Mouse (Mus musculus): ENCODE data around the gene Gm17677. TPM values are rescaled to one million over a fixed set of nuclear protein-coding genes. Genes with fewer than 3 reads are reported as not detected.
A peak's percentile ranks its signal among the peaks of the same experiment; 100 is the strongest.

Gm17677 gene
- total and polyA plus RNA-seq, 3 experiments: not detected

DNA sequence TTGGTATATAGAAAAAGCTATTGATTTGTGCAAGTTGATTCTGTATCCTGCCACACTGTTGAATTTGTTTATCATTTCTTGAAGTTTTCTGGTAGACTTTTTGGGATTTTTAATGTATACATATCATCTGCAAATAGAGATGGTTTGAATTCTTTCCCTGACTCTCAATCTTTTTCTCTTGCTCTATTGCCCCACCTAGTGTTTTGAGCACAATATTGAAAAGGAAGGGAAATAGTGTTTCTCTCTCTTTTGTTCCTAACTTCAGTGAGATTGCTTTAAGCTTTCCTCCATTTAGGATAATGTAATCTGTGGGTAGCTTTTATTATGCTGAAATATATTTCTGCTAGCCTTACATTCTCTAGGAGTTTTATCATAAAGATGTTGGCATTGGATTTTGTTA lies 33.6 kb upstream of the Gm17677 start (continued):
- TF ChIP-seq CHD1 (IDR thresholded peaks at IDR 0.05; ENCODE audit: low read depth, low read length) (no peak), RAD21 (IDR thresholded peaks at IDR 0.05; ENCODE audit: low read depth, low read length) (peak; percentile 23), MAZ (IDR thresholded peaks at IDR 0.05; ENCODE audit: low read depth, low read length) (no peak), ELF1 (IDR thresholded peaks at IDR 0.05; ENCODE audit: low read depth, low read length) (no peak)

DNA sequence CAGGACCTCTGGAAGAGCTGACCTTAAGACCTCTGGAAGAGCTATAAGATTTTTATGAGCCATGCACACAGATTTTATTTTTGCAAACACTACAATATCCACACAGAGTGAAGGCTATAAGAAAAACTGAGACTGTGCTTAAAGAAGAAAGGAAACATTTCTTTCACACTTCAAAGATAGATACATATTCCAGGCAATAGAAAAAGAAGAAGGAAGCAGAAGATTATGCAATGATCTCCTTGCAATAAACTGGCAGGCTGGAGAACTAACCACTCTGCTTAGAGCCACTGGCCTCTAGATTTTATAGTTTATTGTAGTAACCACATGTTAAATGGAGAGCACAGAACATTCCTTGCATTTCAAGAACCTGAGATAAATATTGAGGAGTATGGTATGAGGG lies 16.0 kb downstream of the Gm17677 start:
- Histone ChIP-seq H3K4me3 (ENCODE audit: control insufficient read depth in 1 of 2, insufficient read depth in 1 of 2, low read depth in 2 of 2, low read length in 2 of 2) (no peak overlapping the region), H3K36me3 (ENCODE audit: control insufficient read depth in 1 of 2, insufficient read depth in 2 of 2, low read length in 2 of 2) (no peaks in the 10 kb centered on the region), H3K27ac (ENCODE audit: control insufficient read depth, low read depth, low read length) (no peak overlapping the region), H3K27me3 (ENCODE audit: control insufficient read depth in 1 of 2, insufficient read depth in 2 of 2, low read length in 2 of 2) (no peaks in the 10 kb centered on the region), H3K79me2 (ENCODE audit: control insufficient read depth, insufficient read depth, low read length, poor library complexity) (no peaks in the 10 kb centered on the region), H3K9ac (ENCODE audit: control insufficient read depth, low read depth, low read length, poor library complexity, severe bottlenecking) (no peak overlapping the region), H3K4me1 (ENCODE audit: control insufficient read depth in 1 of 2, insufficient read depth in 2 of 2, low read length in 2 of 2) (no peaks in the 10 kb centered on the region), H3K9me3 (replicated peaks; ENCODE audit: insufficient read depth, low read length) (no peaks in the 10 kb centered on the region)
- TF ChIP-seq MYB (IDR thresholded peaks at IDR 0.05; ENCODE audit: low read depth, low read length): no peak
- TF ChIP-seq ZKSCAN1 (IDR thresholded peaks at IDR 0.05; ENCODE audit: low read depth, low read length): no peak
- no peak for TF ChIP-seq MYC (IDR thresholded peaks at IDR 0.05; ENCODE audit: low read depth, low read length)
- no peak for TF ChIP-seq POLR2AphosphoS2 (IDR thresholded peaks at IDR 0.05; ENCODE audit: low read length)
- no peak for TF ChIP-seq KAT2A (conservative IDR thresholded peaks at IDR 0.05; ENCODE audit: low read depth, low read length)
- no peak for TF ChIP-seq SMC3 (IDR thresholded peaks at IDR 0.05; ENCODE audit: low read depth, low read length)
- TF ChIP-seq USF2 (IDR thresholded peaks at IDR 0.05; ENCODE audit: borderline replicate concordance in 1 of 2, insufficient read depth in 1 of 2, low read depth in 1 of 2, low read length in 2 of 2): no peak
- TF ChIP-seq CHD1 (IDR thresholded peaks at IDR 0.05; ENCODE audit: low read depth, low read length): no peak
- no peak for TF ChIP-seq HCFC1 (IDR thresholded peaks at IDR 0.05; ENCODE audit: low read depth, low read length)
- TF ChIP-seq UBTF (IDR thresholded peaks at IDR 0.05; ENCODE audit: borderline replicate concordance, insufficient read depth, low read depth, low read length): no peak
- TF ChIP-seq NRF1 (IDR thresholded peaks at IDR 0.05; ENCODE audit: insufficient read depth, low read depth, low read length, poor library complexity, severe bottlenecking): no peak
- TF ChIP-seq SIN3A (IDR thresholded peaks at IDR 0.05; ENCODE audit: low read length): no peak
- TF ChIP-seq RAD21 (IDR thresholded peaks at IDR 0.05; ENCODE audit: low read depth, low read length): no peak
- no peak for TF ChIP-seq USF1 (IDR thresholded peaks at IDR 0.05; ENCODE audit: low read depth, low read length)
- no peak for TF ChIP-seq CHD2 (IDR thresholded peaks at IDR 0.05; ENCODE audit: low read length)
- DNase-seq (ENCODE audit: low read depth, low spot score): no peak

DNA sequence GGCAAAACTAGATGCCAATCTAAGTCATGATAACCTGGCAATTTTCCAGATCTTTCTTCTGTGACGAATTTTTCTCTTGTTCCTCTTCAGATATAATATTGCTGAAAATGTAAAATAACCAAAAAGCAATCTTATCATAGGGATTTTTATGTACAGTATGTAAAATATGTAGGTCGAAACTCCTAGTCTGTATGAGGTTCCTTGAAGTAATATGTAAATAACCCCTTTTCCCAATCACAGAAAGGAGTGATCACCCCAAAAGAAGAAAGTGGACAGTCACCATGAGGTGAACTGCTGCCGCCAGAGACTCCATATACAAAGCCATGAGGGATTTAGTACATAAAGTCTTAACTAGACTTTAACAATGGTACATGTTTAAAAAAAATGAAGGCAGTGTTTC lies 37.2 kb downstream of the Gm17677 start, which contains the start of gene Gm17727:
Gm17727 (minus strand) TSS at position 101 of the 400 bp plus-strand sequence.
- no peaks in the 10 kb centered on the region for H3K4me1 ChIP-seq (ENCODE audit: control insufficient read depth in 1 of 2, insufficient read depth in 2 of 2, low read length in 2 of 2)
- H3K79me2 ChIP-seq (ENCODE audit: control insufficient read depth, insufficient read depth, low read length, poor library complexity): no peaks in the 10 kb centered on the region
- H3K27ac ChIP-seq (ENCODE audit: control insufficient read depth, low read depth, low read length): no peak within 1 kb of the TSS
- no peak within 1 kb of the TSS for H3K9ac ChIP-seq (ENCODE audit: control insufficient read depth, low read depth, low read length, poor library complexity, severe bottlenecking)
- no peaks in the 10 kb centered on the region for H3K9me3 ChIP-seq (replicated peaks; ENCODE audit: insufficient read depth, low read length)
- DNase-seq (ENCODE audit: low read depth, low spot score): no peak
- TF ChIP-seq CHD2 (IDR thresholded peaks at IDR 0.05; ENCODE audit: low read length) (no peak), MYC (IDR thresholded peaks at IDR 0.05; ENCODE audit: low read depth, low read length) (no peak), CTCF (IDR thresholded peaks at IDR 0.05 in 2 of 3, conservative IDR thresholded peaks at IDR 0.05 in 1 of 3; ENCODE audit: control insufficient read depth in 1 of 3, insufficient read depth in 1 of 3, low read depth in 2 of 3, low read length in 3 of 3, poor library complexity in 1 of 3, severe bottlenecking in 1 of 3) (no peak)
- H3K36me3 ChIP-seq (ENCODE audit: control insufficient read depth in 1 of 2, insufficient read depth in 2 of 2, low read length in 2 of 2): no peaks in the 10 kb centered on the region
- H3K4me3 ChIP-seq (ENCODE audit: control insufficient read depth in 1 of 2, insufficient read depth in 1 of 2, low read depth in 2 of 2, low read length in 2 of 2): no peak within 1 kb of the TSS
- no peaks in the 10 kb centered on the region for H3K27me3 ChIP-seq (ENCODE audit: control insufficient read depth in 1 of 2, insufficient read depth in 2 of 2, low read length in 2 of 2)
